Mouse (Mus musculus) cerebellum, postnatal 4 days (tissue): ENCODE measurements at regions not wholly inside any gene's neighbourhood (a gene's known extent, or its start where the extent isn't known, plus 50 kb on each side); places are given as distances from the start of the nearest gene placed in this dataset.
"Not testable (repeated sequence)": the region's sequence is repeated elsewhere in the genome, so short reads cannot be mapped to it uniquely, and the experiment has no call there.

ENCODE experiments used
- DNase-seq, 2 experiments: peaks; one replicate each; pipeline ENCODE4 v3.0.0; 2022; ENCODE audit warnings: low spot score in 2 of 2, mixed read lengths in 1 of 2

- DNase-seq = not testable (repeated sequence)
These were observed 63.2 kb downstream of the Hlx start for GRCm38 (mm10) chr1:184669173-184669572.

- DNase-seq = no peak
These were observed 64.0 kb downstream of the Hlx start for GRCm38 (mm10) chr1:184668428-184668827.

- no peak for DNase-seq
These were observed 64.4 kb downstream of the Hlx start for GRCm38 (mm10) chr1:184668022-184668421.

- DNase-seq = no peak
These were observed 67.2 kb downstream of the Hlx start for GRCm38 (mm10) chr1:184665243-184665642.

GRCm38 (mm10) chr1:184664098-184664375, 68.4 kb downstream of the Hlx start:
- DNase-seq = no peak

GRCm38 (mm10) chr1:184663300-184664097, 68.9 kb downstream of the Hlx start:
- DNase-seq = no peak

- DNase-seq = no peak
These were observed 81.8 kb downstream of the Hlx start for GRCm38 (mm10) chr1:184650541-184651105.

- no peak for DNase-seq
These were observed 84.4 kb downstream of the Hlx start for GRCm38 (mm10) chr1:184647920-184648540.

GRCm38 (mm10) chr1:184644767-184645598, 87.4 kb downstream of the Hlx start:
- DNase-seq = no peak

GRCm38 (mm10) chr1:184630695-184631475, 101.5 kb downstream of the Hlx start:
- no peak for DNase-seq

- DNase-seq = no peak
These were observed 103.2 kb downstream of the Hlx start for GRCm38 (mm10) chr1:184629194-184629593.

- no peak for DNase-seq
These were observed 103.8 kb downstream of the Hlx start for GRCm38 (mm10) chr1:184628566-184629168.

GRCm38 (mm10) chr1:184622462-184622861, 110.0 kb downstream of the Hlx start:
- DNase-seq = no peak

- DNase-seq = no peak
These were observed 110.5 kb downstream of the Hlx start for GRCm38 (mm10) chr1:184621950-184622349.

GRCm38 (mm10) chr1:184617853-184618454, 114.5 kb downstream of the Hlx start:
- DNase-seq = no peak

- DNase-seq = no peak
These were observed 116.4 kb downstream of the Hlx start for GRCm38 (mm10) chr1:184615991-184616390.

GRCm38 (mm10) chr1:184614699-184615415, 117.6 kb downstream of the Hlx start:
- DNase-seq = no peak

GRCm38 (mm10) chr1:184612880-184613279, 119.5 kb downstream of the Hlx start:
- no peak for DNase-seq

- no peak for DNase-seq
These were observed 123.5 kb downstream of the Hlx start for GRCm38 (mm10) chr1:184608938-184609337.

GRCm38 (mm10) chr1:184608338-184608737, 124.1 kb downstream of the Hlx start:
- DNase-seq = no peak
